Mouse (Mus musculus) forebrain, embryonic 15.5 days (tissue): ENCODE data around the gene Tns1. TPM values are rescaled to one million over a fixed set of nuclear protein-coding genes. Genes with fewer than 3 reads are reported as not detected.
"Not testable (repeated sequence)": the region's sequence is repeated elsewhere in the genome, so short reads cannot be mapped to it uniquely, and the experiment has no call there.

ENCODE experiments used
- ATAC-seq: fragments of 200-750 bp; cut with Nextera tagmentation; replicated peaks from 2 replicates; pipeline ENCODE4 v1.8.0; 2017; ENCODE audit warnings: mild to moderate bottlenecking, moderate TSS enrichment, moderate library complexity
- H3K27ac ChIP-seq: fragments of 300-500 bp; sonication (generic); replicated peaks from 2 replicates; pipeline ENCODE4 v1.5.1; 2015; ENCODE audit warnings: mild to moderate bottlenecking, inconsistent platforms
- H3K27me3 ChIP-seq: fragments of 300-500 bp; sonication (generic); 2 replicates; pipeline ENCODE4 v1.6.1; 2015; ENCODE audit warnings: inconsistent platforms
- H3K36me3 ChIP-seq: fragments of 300-500 bp; sonication (generic); 2 replicates; pipeline ENCODE4 v1.6.1; 2015; ENCODE audit warnings: mild to moderate bottlenecking, inconsistent platforms
- H3K4me1 ChIP-seq: fragments of 300-500 bp; sonication (generic); 2 replicates; pipeline ENCODE4 v1.6.1; 2015; ENCODE audit warnings: inconsistent platforms
- H3K4me2 ChIP-seq: fragments of 300-500 bp; sonication (generic); replicated peaks from 2 replicates; pipeline ENCODE4 v1.6.1; 2015; ENCODE audit warnings: mild to moderate bottlenecking, inconsistent platforms
- H3K4me3 ChIP-seq: fragments of 300-500 bp; sonication (generic); 2 replicates; pipeline ENCODE4 v1.5.1; 2015; ENCODE audit warnings: mild to moderate bottlenecking, inconsistent platforms
- H3K9ac ChIP-seq: fragments of 300-500 bp; sonication (generic); replicated peaks from 2 replicates; pipeline ENCODE4 v1.6.1; 2015; ENCODE audit warnings: mild to moderate bottlenecking, inconsistent platforms
- H3K9me3 ChIP-seq: fragments of 300-500 bp; sonication (generic); 2 replicates; pipeline ENCODE4 v1.6.1; 2016; ENCODE audit warnings: inconsistent platforms
- WGBS: fragments of 180-500 bp; shearing (Covaris S2); methylation state at CpG from one replicate; pipeline ENCODE4 v1.1.7; 2015; ENCODE audit warnings: mixed read lengths; 5-methylcytosine and 5-hydroxymethylcytosine counted together
- polyA plus RNA-seq: library from polyadenylated mRNA; unstranded; fragments of >200 nt; fragmentation: Nextera tagmentation; extraction: Ambion mirVana; gene quantifications from 2 replicates; pipeline ENCODE4 v1.2.1, GENCODE M21; 2015

The Tns1 gene
- polyA plus RNA-seq, 1 experiment from 2014 or later, result 6.0 TPM

DNA sequence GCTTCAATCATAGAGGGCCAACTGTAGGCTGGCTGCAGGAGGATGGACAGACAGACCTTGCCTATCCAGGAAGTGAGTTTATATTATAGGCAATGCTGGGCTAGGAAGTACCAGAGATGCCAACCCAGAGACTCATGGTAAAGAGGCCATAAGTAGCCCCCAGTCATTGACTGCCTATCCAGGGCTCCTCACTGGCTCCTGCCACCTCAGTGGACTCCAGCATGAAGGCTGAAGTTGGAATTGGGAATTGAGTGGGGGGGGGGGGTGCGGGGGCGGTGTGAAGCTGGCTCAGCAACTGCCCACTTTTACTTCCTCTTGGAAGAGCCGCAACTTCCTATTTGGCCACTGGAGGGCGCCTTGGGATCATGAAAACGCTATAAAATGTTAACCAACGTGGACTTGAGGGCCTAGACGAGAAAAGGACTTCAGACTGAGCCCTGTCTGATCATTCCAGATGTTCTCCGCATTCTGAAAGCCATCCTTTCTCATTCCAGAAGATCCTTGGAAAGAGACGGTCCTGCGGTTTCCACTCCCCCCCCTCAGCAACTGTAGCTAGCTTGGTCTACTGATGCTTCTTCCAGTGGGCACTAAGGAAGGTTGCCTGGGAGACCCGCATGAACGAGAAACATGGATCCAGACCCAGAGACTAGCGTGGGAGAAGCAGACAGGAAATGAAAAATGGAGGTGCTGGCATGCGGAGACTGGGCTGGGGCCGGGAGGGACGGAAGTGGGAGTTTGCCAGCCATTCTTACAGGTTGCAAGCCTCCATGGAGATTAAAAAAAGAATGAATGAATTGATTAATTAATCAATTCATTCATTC lies 221.9 kb downstream of the Tns1 start:
- H3K27ac ChIP-seq, result no peak overlapping the region
- no peaks in the 10 kb centered on the region for H3K27me3 ChIP-seq
- H3K4me1 ChIP-seq, result 0 out of 2 replicates have a peak, but pooled peaks cover 10% of the 10 kb centered on the region
- H3K4me2 ChIP-seq, result no peak overlapping the region
- H3K36me3 ChIP-seq, result no peaks in the 10 kb centered on the region
- H3K9me3 ChIP-seq, result no peaks in the 10 kb centered on the region
- H3K4me3 ChIP-seq, result no peak overlapping the region
- no peak overlapping the region for H3K9ac ChIP-seq
- ATAC-seq, result peak; percentile 62
- WGBS, result 20% methylated on average over 16 of the region's 16 CpGs

- peak; percentile 65 for ATAC-seq
- Histone ChIP-seq H3K9ac (no peak overlapping the region), H3K4me1 (0 out of 2 replicates have a peak, but pooled peaks cover 10% of the 10 kb centered on the region), H3K9me3 (no peaks in the 10 kb centered on the region), H3K36me3 (no peaks in the 10 kb centered on the region), H3K27me3 (no peaks in the 10 kb centered on the region), H3K4me3 (no peak overlapping the region), H3K27ac (no peak overlapping the region), H3K4me2 (no peak overlapping the region)
- 6% methylated on average over 3 of the region's 3 CpGs for WGBS
Measured at GRCm38 (mm10) chr1:73901496-73901899, 222.8 kb downstream of the Tns1 start.

DNA sequence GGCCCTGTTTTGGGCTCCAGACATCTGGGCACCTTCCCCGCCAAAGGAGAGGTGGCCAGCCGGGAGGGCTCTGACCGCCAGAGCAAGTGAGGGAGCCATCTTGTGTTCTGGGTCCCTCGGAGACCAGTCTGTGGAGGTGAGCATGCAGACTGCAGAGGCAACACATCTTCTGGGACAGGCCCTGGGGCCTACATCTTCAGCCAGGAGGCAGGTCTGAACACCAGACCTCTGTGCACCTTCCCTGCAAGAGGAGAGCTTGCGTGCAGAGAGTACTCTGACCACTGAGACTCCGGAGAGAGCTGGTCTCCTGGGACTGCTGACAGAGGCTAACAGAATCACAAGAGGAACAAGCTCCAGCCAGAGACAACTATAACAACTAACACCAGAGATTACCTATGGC lies 228.8 kb downstream of the Tns1 start:
- H3K27me3 ChIP-seq, H3K4me3 ChIP-seq, H3K36me3 ChIP-seq, ATAC-seq, H3K4me2 ChIP-seq, H3K9ac ChIP-seq, H3K4me1 ChIP-seq, H3K9me3 ChIP-seq, H3K27ac ChIP-seq: not testable (repeated sequence)
- 93% methylated on average over 6 of the region's 6 CpGs for WGBS

DNA sequence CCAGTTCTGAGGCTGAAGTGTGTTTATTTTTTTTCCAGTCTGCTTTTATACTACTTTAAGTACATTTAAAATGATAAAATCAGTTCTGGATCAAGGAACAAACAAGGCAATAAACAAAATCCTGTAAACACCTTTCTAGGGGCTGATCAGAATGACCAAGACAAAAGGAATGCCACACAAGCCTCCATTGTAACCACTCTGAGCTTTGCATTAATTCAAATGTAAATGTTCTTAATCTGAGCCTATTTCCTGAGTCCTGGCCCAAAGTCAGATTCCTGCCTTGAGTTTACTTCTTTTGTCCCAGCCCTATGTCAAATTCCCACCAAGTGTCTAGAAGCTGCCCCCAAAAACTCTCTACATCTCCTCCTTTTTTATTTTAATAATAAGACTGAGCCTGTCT lies 243.5 kb downstream of the Tns1 start:
- Histone ChIP-seq H3K27ac (no peak overlapping the region), H3K9ac (no peak overlapping the region), H3K4me2 (no peak overlapping the region), H3K9me3 (no peaks in the 10 kb centered on the region), H3K27me3 (no peaks in the 10 kb centered on the region), H3K4me1 (no peaks in the 10 kb centered on the region), H3K36me3 (no peaks in the 10 kb centered on the region), H3K4me3 (no peak overlapping the region)
- ATAC-seq, result no peak

GRCm38 (mm10) chr1:73875676-73876218 lies 248.5 kb downstream of the Tns1 start:
- Histone ChIP-seq H3K9me3 (no peaks in the 10 kb centered on the region), H3K9ac (no peak overlapping the region), H3K27ac (no peak overlapping the region), H3K4me3 (no peak overlapping the region), H3K27me3 (no peaks in the 10 kb centered on the region), H3K4me1 (no peaks in the 10 kb centered on the region), H3K36me3 (no peaks in the 10 kb centered on the region), H3K4me2 (no peak overlapping the region)
- 5% methylated on average over 1 of the region's 1 CpGs for WGBS
- ATAC-seq, result no peak

GRCm38 (mm10) chr1:73864314-73864713 lies 259.9 kb downstream of the Tns1 start:
- Histone ChIP-seq H3K27ac (no peak overlapping the region), H3K9ac (no peak overlapping the region), H3K27me3 (no peaks in the 10 kb centered on the region), H3K4me2 (no peak overlapping the region), H3K4me1 (peaks cover 7% of the 10 kb centered on the region), H3K36me3 (no peaks in the 10 kb centered on the region), H3K9me3 (no peaks in the 10 kb centered on the region), H3K4me3 (no peak overlapping the region)
- WGBS, result 70% methylated on average over 3 of the region's 3 CpGs
- ATAC-seq, result no peak

GRCm38 (mm10) chr1:73863074-73863431 lies 261.2 kb downstream of the Tns1 start:
- H3K9ac ChIP-seq, result no peak overlapping the region
- ATAC-seq, result 0 out of 2 replicates have a peak, but pooled peaks have one; percentile 11

GRCm38 (mm10) chr1:73862323-73863073 lies 261.8 kb downstream of the Tns1 start:
- no peaks in the 10 kb centered on the region for H3K36me3 ChIP-seq
- no peaks in the 10 kb centered on the region for H3K9me3 ChIP-seq
- ATAC-seq, result peak; percentile 96
- H3K9ac ChIP-seq, result no peak overlapping the region; the same call in 1 of the 2 replicates
- no peak overlapping the region for H3K4me3 ChIP-seq
- no peak overlapping the region for H3K27ac ChIP-seq
- H3K27me3 ChIP-seq, result no peaks in the 10 kb centered on the region
- peak overlapping the region; percentile 19; the same call in 1 of the 2 replicates for H3K4me2 ChIP-seq
- peaks cover 7% of the 10 kb centered on the region for H3K4me1 ChIP-seq
- WGBS, result 7% methylated on average over 15 of the region's 15 CpGs

More at GRCm38 (mm10) chr1:73863074-73863431, 261.2 kb downstream of the Tns1 start:
- no peaks in the 10 kb centered on the region for H3K36me3 ChIP-seq
- H3K4me2 ChIP-seq, result 0 out of 2 replicates have a peak overlapping the region, but pooled peaks have one; percentile 19
- peaks cover 7% of the 10 kb centered on the region for H3K4me1 ChIP-seq
- no peaks in the 10 kb centered on the region for H3K9me3 ChIP-seq
- no peak overlapping the region for H3K4me3 ChIP-seq
- H3K27ac ChIP-seq, result no peak overlapping the region
- WGBS, result 56% methylated on average over 11 of the region's 11 CpGs
- no peaks in the 10 kb centered on the region for H3K27me3 ChIP-seq

GRCm38 (mm10) chr1:73860421-73860820 lies 263.8 kb downstream of the Tns1 start:
- H3K27me3 ChIP-seq, result no peaks in the 10 kb centered on the region
- no peak overlapping the region for H3K4me2 ChIP-seq
- H3K9ac ChIP-seq, result no peak overlapping the region
- no peaks in the 10 kb centered on the region for H3K9me3 ChIP-seq
- H3K27ac ChIP-seq, result no peak overlapping the region
- WGBS, result 84% methylated on average over 3 of the region's 3 CpGs
- H3K4me1 ChIP-seq, result peaks cover 7% of the 10 kb centered on the region
- no peak for ATAC-seq
- H3K36me3 ChIP-seq, result no peaks in the 10 kb centered on the region
- no peak overlapping the region for H3K4me3 ChIP-seq

Other genes starting within 250 kb of the Tns1 start
- gene Rufy4, start 1.1 kb upstream of the Tns1 start, polyA plus RNA-seq, result 0.13 and 0.14 TPM in 2 replicates
- gene Cxcr2, start 29.5 kb upstream of the Tns1 start, polyA plus RNA-seq, result 0.13 TPM in 2 replicates
- not detected in 2 replicates for gene Cxcr1, start 70.2 kb upstream of the Tns1 start, polyA plus RNA-seq
- 403 and 418 TPM in 2 replicates for gene Arpc2, start 111.6 kb upstream of the Tns1 start, polyA plus RNA-seq
- gene Gpbar1, start 154.1 kb upstream of the Tns1 start, polyA plus RNA-seq, result 0.34 TPM in 1 of 2 replicates, not detected in the other
- 211 and 214 TPM in 2 replicates for gene Aamp, start 160.3 kb upstream of the Tns1 start, polyA plus RNA-seq
- 99.2 and 104 TPM in 2 replicates for gene Pnkd, start 160.5 kb upstream of the Tns1 start, polyA plus RNA-seq
- 5.4 and 6.8 TPM in 2 replicates for gene Tmbim1, start 181.2 kb upstream of the Tns1 start, polyA plus RNA-seq
- gene Catip, start 237.7 kb upstream of the Tns1 start, polyA plus RNA-seq, result 0.38 and 1.2 TPM in 2 replicates